23 mouse cellular contexts compared by ENCODE assay signal in genomic region chr13:54598622-54599143, GRCm38 (mm10).
"Had no signal": no experiment of that assay in that cellular context is flagged by ENCODE, and none has a peak within 500 bp of the region (broad histone marks: within the 10 kb centered on the region; RNA-seq: fewer than 3 reads in every experiment).

No protein-coding gene starts in this region.

- H3K4me2 ChIP-seq: limb, embryonic 13.5 days; liver, embryonic 12.5 days; liver, embryonic 15.5 days; lung, embryonic 15.5 days; midbrain, embryonic 11.5 days; neural tube, embryonic 12.5 days; neural tube, embryonic 15.5 days had no signal

- H3K4me1 ChIP-seq: neural tube, embryonic 12.5 days had no signal

- H3K9ac ChIP-seq: limb, embryonic 13.5 days; liver, embryonic 12.5 days; liver, embryonic 15.5 days; lung, embryonic 15.5 days; neural tube, embryonic 12.5 days; neural tube, embryonic 15.5 days had no signal

- H3K27me3 ChIP-seq: limb, embryonic 13.5 days; liver, embryonic 12.5 days; liver, embryonic 15.5 days; lung, embryonic 15.5 days; megakaryocyte, embryonic 14.5 days; neural tube, embryonic 12.5 days; neural tube, embryonic 15.5 days had no signal

- H3K27ac ChIP-seq: kidney, postnatal 0 days; layer of hippocampus, adult 2 months; limb, embryonic 10.5 days; limb, embryonic 13.5 days; liver, embryonic 12.5 days; liver, embryonic 15.5 days; lung, embryonic 15.5 days; neural tube, embryonic 12.5 days; neural tube, embryonic 15.5 days had no signal

- ATAC-seq: liver, embryonic 12.5 days had no signal

- DNase-seq: kidney, postnatal 25 days; layer of hippocampus, adult 9-11 months; liver; lung, adult 18-20 months; lung, postnatal 10 days; lung, postnatal 36 days; midbrain, embryonic 14.5 days; retina, postnatal 1 day; right cerebral cortex, postnatal 25 days; thymus, adult 2 months; thymus, postnatal 14 days; thymus, postnatal 4 days had no signal

- H3K4me3 ChIP-seq: layer of hippocampus, adult 2 months; limb, embryonic 10.5 days; limb, embryonic 13.5 days; liver, embryonic 12.5 days; liver, embryonic 15.5 days; lung, embryonic 15.5 days; megakaryocyte, embryonic 14.5 days; neural tube, embryonic 12.5 days; neural tube, embryonic 15.5 days had no signal

- H3K36me3 ChIP-seq: lung, embryonic 15.5 days had no signal

- H3K9me3 ChIP-seq: limb, embryonic 10.5 days; limb, embryonic 13.5 days; liver, embryonic 12.5 days; liver, embryonic 15.5 days; lung, embryonic 15.5 days; megakaryocyte, embryonic 14.5 days; neural tube, embryonic 12.5 days; neural tube, embryonic 15.5 days had no signal
